Mouse (Mus musculus) heart, embryonic 10.5 days (tissue): ENCODE results near the gene Dlgap1. TPM values are rescaled to one million over a fixed set of nuclear protein-coding genes. Genes with fewer than 3 reads are reported as not detected.
A peak's percentile ranks its signal among the peaks of the same experiment; 100 is the strongest.

Experiments used
- DNase-seq: peaks from one replicate; pipeline ENCODE4 v3.0.0-alpha.2; 2017; ENCODE audit warnings: low spot score
- H3K27ac ChIP-seq: fragments of 300-500 bp; sonication (generic); 2 replicates; pipeline ENCODE4 v1.5.1; 2016; ENCODE audit warnings: mild to moderate bottlenecking
- H3K27me3 ChIP-seq: fragments of 300-500 bp; sonication (generic); 2 replicates; pipeline ENCODE4 v1.6.1; 2016; ENCODE audit warnings: mild to moderate bottlenecking; ENCODE audit not compliant: poor library complexity, insufficient read depth, severe bottlenecking
- H3K36me3 ChIP-seq: fragments of 300-500 bp; sonication (generic); 2 replicates; pipeline ENCODE4 v1.6.1; 2016; ENCODE audit warnings: mild to moderate bottlenecking, moderate library complexity
- H3K4me1 ChIP-seq: fragments of 300-500 bp; sonication (generic); 2 replicates; pipeline ENCODE4 v1.6.1; 2016; ENCODE audit warnings: mild to moderate bottlenecking
- H3K4me3 ChIP-seq: fragments of 300-500 bp; sonication (generic); 2 replicates; pipeline ENCODE4 v1.5.1; 2016; ENCODE audit warnings: mild to moderate bottlenecking, moderate library complexity
- H3K9me3 ChIP-seq: fragments of 300-500 bp; sonication (generic); 2 replicates; pipeline ENCODE4 v1.6.1; 2016; ENCODE audit warnings: mild to moderate bottlenecking, moderate library complexity
- WGBS: fragments of 180-500 bp; shearing (Covaris S2); methylation state at CpG from one replicate; pipeline ENCODE4 v1.1.7; 2016; 5-methylcytosine and 5-hydroxymethylcytosine counted together
- polyA plus RNA-seq: library from polyadenylated mRNA; unstranded; fragments of >200 nt; fragmentation: Nextera tagmentation; extraction: Ambion mirVana; gene quantifications from 2 replicates; pipeline ENCODE4 v1.2.1, GENCODE M21; 2016

Gene Dlgap1
- polyA plus RNA-seq, 1 experiment from 2014 or later: 0.51 TPM

DNA sequence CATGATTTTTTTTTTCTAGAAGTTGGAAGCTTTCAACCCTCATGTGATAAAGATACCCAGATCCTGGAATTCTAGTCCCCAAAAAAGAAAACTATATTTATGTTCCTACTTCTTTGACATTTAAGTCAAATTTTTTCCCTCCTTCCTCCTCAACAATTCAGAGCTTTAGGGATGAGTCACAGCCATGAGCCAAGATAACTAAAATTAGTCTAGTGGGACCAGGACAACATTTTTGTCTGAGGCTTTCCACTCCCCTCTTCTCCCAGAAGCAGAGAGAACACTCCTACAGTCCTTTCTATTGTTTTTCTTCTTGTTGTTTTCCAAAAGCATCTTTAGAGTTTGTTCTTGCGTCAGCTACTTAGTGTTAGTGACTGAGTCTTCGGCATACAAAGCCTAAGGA is 627.5 kb downstream of the Dlgap1 start:
- Histone ChIP-seq H3K27me3 (no peaks in the 10 kb centered on the region), H3K36me3 (no peaks in the 10 kb centered on the region), H3K4me3 (no peak overlapping the region), H3K27ac (no peak overlapping the region), H3K9me3 (no peaks in the 10 kb centered on the region), H3K4me1 (no peaks in the 10 kb centered on the region)
- WGBS: 83% methylated on average over 2 of the region's 2 CpGs
- DNase-seq: no peak

DNA sequence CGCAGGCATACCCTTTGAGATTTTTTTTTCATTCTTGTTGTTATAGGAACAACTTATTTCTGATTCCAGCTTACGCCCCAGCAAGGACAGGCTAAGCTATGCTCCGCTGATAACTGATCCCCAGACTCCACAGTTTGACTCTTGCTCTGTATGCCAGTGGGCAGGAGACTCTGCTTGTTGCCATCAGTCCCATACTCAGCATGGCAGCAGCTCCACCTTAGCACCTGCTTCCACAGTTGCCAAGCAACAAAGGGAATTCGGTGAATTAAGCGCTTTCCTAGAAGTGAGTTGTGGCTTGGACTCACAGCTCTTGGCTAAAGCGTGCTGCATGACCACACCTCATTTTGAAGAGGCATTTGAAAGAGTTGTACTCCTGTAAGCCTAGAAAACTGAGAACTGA is 631.6 kb downstream of the Dlgap1 start:
- Histone ChIP-seq H3K27me3 (no peaks in the 10 kb centered on the region), H3K36me3 (no peaks in the 10 kb centered on the region), H3K4me1 (no peaks in the 10 kb centered on the region), H3K9me3 (no peaks in the 10 kb centered on the region), H3K4me3 (no peak overlapping the region), H3K27ac (no peak overlapping the region)
- WGBS: 80% methylated on average over 6 of the region's 6 CpGs
- DNase-seq: no peak

- DNase-seq: no peak
- Histone ChIP-seq H3K9me3 (no peaks in the 10 kb centered on the region), H3K27ac (no peak overlapping the region), H3K27me3 (no peaks in the 10 kb centered on the region), H3K4me1 (no peaks in the 10 kb centered on the region), H3K36me3 (no peaks in the 10 kb centered on the region), H3K4me3 (no peak overlapping the region)
- 82% methylated on average over 7 of the region's 7 CpGs for WGBS
Observed at GRCm38 (mm10) chr17:70602051-70602450, 633.2 kb downstream of the Dlgap1 start.

- H3K4me1 ChIP-seq: no peaks in the 10 kb centered on the region
- H3K27me3 ChIP-seq: no peaks in the 10 kb centered on the region
- DNase-seq: no peak
- no peaks in the 10 kb centered on the region for H3K36me3 ChIP-seq
- 80% methylated on average over 5 of the region's 5 CpGs for WGBS
- no peak overlapping the region for H3K4me3 ChIP-seq
- H3K27ac ChIP-seq: no peak overlapping the region
- H3K9me3 ChIP-seq: no peaks in the 10 kb centered on the region
Observed at GRCm38 (mm10) chr17:70605659-70606058, 636.8 kb downstream of the Dlgap1 start.

- 75% methylated on average over 6 of the region's 6 CpGs for WGBS
- no peaks in the 10 kb centered on the region for H3K9me3 ChIP-seq
- no peak overlapping the region for H3K27ac ChIP-seq
- H3K27me3 ChIP-seq: no peaks in the 10 kb centered on the region
- no peaks in the 10 kb centered on the region for H3K36me3 ChIP-seq
- DNase-seq: no peak
- H3K4me3 ChIP-seq: no peak overlapping the region
- no peaks in the 10 kb centered on the region for H3K4me1 ChIP-seq
Observed at GRCm38 (mm10) chr17:70612171-70612570, 643.3 kb downstream of the Dlgap1 start.

GRCm38 (mm10) chr17:70613897-70614296 is 645.0 kb downstream of the Dlgap1 start:
- no peaks in the 10 kb centered on the region for H3K4me1 ChIP-seq
- no peaks in the 10 kb centered on the region for H3K36me3 ChIP-seq
- no peak overlapping the region for H3K27ac ChIP-seq
- WGBS: 75% methylated on average over 7 of the region's 7 CpGs
- no peaks in the 10 kb centered on the region for H3K27me3 ChIP-seq
- H3K9me3 ChIP-seq: no peaks in the 10 kb centered on the region
- H3K4me3 ChIP-seq: no peak overlapping the region
- no peak for DNase-seq

GRCm38 (mm10) chr17:70614407-70615060 is 645.7 kb downstream of the Dlgap1 start:
- Histone ChIP-seq H3K4me3 (no peak overlapping the region), H3K36me3 (no peaks in the 10 kb centered on the region), H3K9me3 (no peaks in the 10 kb centered on the region), H3K27me3 (no peaks in the 10 kb centered on the region), H3K4me1 (no peaks in the 10 kb centered on the region), H3K27ac (no peak overlapping the region)
- DNase-seq: no peak
- 83% methylated on average over 5 of the region's 5 CpGs for WGBS

- 57% methylated on average over 8 of the region's 8 CpGs for WGBS
Observed at GRCm38 (mm10) chr17:70622493-70622892, 653.6 kb downstream of the Dlgap1 start.

GRCm38 (mm10) chr17:70626396-70626795 is 657.5 kb downstream of the Dlgap1 start:
- Histone ChIP-seq H3K27me3 (no peaks in the 10 kb centered on the region), H3K4me1 (peaks cover 8% of the 10 kb centered on the region; the same call in 1 of the 2 replicates), H3K27ac (no peak overlapping the region), H3K4me3 (no peak overlapping the region), H3K9me3 (no peaks in the 10 kb centered on the region), H3K36me3 (no peaks in the 10 kb centered on the region)
- no peak for DNase-seq
- 87% methylated on average over 9 of the region's 9 CpGs for WGBS

More at GRCm38 (mm10) chr17:70622493-70622892, 653.6 kb downstream of the Dlgap1 start:
- Histone ChIP-seq H3K27me3 (no peaks in the 10 kb centered on the region), H3K4me1 (peaks cover 8% of the 10 kb centered on the region; the same call in 1 of the 2 replicates), H3K36me3 (no peaks in the 10 kb centered on the region), H3K9me3 (no peaks in the 10 kb centered on the region), H3K4me3 (no peak overlapping the region), H3K27ac (no peak overlapping the region)
- no peak for DNase-seq

DNA sequence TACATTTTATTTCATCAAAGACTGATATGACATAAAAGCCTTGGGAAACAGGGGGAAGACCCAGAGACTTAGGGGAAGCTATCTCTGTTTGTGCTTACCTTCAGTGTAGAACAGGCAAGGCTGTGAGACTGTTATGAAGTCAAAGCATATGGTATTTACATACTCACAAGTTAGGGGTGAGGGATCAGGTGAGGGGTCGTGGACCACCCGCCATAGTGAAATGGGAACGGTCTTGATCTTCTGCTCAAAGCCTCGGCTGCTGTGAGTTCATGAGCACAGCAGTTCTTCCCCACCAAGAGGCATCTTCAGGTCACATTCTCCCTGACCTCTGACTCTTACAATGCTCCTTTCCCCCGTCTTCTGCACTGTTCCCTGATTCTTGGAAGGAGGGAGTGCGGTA is 658.1 kb downstream of the Dlgap1 start:
- Histone ChIP-seq H3K4me1 (peaks cover 8% of the 10 kb centered on the region; the same call in 1 of the 2 replicates), H3K4me3 (no peak overlapping the region), H3K27me3 (no peaks in the 10 kb centered on the region), H3K36me3 (no peaks in the 10 kb centered on the region), H3K9me3 (no peaks in the 10 kb centered on the region), H3K27ac (no peak overlapping the region)
- 87% methylated on average over 6 of the region's 6 CpGs for WGBS
- no peak for DNase-seq

- Histone ChIP-seq H3K36me3 (no peaks in the 10 kb centered on the region), H3K4me3 (no peak overlapping the region), H3K4me1 (0 out of 2 replicates have a peak, but pooled peaks cover 3% of the 10 kb centered on the region), H3K9me3 (no peaks in the 10 kb centered on the region), H3K27me3 (no peaks in the 10 kb centered on the region), H3K27ac (no peak overlapping the region)
- WGBS: 63% methylated on average over 6 of the region's 6 CpGs
- no peak for DNase-seq
Observed at GRCm38 (mm10) chr17:70629653-70630378, 660.9 kb downstream of the Dlgap1 start.

DNA sequence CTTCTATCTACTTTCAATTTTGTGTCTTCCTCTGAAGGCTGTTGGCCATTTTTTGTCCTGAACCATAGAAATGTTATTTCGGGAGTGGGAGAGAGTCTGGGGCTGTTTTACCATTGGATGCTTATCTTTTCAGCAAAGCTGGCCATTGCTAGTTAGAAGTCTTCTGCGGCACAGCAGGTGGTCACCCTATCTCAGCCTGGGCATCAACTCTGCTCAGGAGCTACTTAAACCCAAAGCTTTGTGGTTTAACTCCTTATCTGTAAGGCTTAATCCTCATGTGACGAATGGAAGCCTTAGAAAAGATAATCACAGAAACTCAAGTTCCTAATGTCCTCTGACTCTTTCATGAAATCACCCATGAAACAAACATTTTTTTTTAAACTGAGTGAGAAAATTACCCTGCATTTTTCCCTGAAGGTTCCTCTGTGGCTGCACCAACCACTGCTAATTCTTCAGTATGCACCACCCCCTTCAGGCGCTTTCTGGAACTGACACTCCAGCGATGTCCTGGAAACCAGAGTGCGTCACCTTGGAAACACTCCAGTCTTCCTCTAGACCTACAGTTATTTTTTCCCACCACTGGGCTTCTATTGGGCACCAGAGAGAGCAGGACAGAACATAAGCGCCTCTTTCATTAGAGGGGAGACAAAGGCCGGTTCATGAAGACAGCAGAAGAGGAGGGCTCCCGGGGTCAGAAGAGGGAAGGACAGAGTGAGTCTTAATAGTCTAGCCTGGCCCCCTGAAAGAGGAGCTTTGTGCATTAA is 664.5 kb downstream of the Dlgap1 start:
- DNase-seq: peak; percentile 86
- 11% methylated on average over 9 of the region's 9 CpGs for WGBS
- no peak overlapping the region for H3K4me3 ChIP-seq
- H3K27me3 ChIP-seq: no peaks in the 10 kb centered on the region
- H3K36me3 ChIP-seq: no peaks in the 10 kb centered on the region
- 0 out of 2 replicates have a peak, but pooled peaks cover 3% of the 10 kb centered on the region for H3K4me1 ChIP-seq
- H3K27ac ChIP-seq: no peak overlapping the region
- H3K9me3 ChIP-seq: no peaks in the 10 kb centered on the region

DNA sequence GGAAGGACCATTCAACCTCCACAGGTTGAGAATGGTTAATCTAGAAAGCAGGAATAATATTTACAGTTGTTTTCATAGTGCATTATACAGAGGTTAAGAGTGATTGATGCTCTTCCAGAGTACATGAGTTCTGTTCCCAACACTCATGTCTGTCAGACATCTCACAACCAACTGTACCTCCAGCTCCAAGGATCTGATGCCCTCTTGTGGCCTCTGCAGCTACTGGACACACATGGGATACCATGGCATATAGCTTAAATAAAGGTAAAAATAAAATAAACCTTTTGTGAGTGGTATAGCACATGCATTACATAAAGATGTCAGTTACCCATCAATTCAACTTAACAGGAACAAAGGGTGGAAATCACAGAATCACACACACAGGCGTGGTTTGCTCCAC is 674.3 kb downstream of the Dlgap1 start:
- no peak overlapping the region for H3K4me3 ChIP-seq
- no peak for DNase-seq
- H3K27ac ChIP-seq: no peak overlapping the region
- no peaks in the 10 kb centered on the region for H3K27me3 ChIP-seq
- H3K4me1 ChIP-seq: no peaks in the 10 kb centered on the region
- no peaks in the 10 kb centered on the region for H3K36me3 ChIP-seq
- 0 out of 2 replicates have a peak, but pooled peaks cover 2% of the 10 kb centered on the region for H3K9me3 ChIP-seq
- 76% methylated on average over 1 of the region's 1 CpGs for WGBS
